Mouse (Mus musculus) spleen, postnatal 10 days (tissue): ENCODE data around the gene Kcnmb3.
A peak's percentile ranks its signal among the peaks of the same experiment; 100 is the strongest.

Experiments
- DNase-seq, 2 experiments: peaks; one replicate each; pipeline ENCODE4 v3.0.0; 2021 to 2022; ENCODE audit warnings: low spot score in 2 of 2

The Kcnmb3 gene

GRCm38 (mm10) chr3:32492097-32493090, at the start of gene Kcnmb3:
Gene Kcnmb3, minus strand, starts transcription at chr3:32492231.
- no peak for DNase-seq

DNA sequence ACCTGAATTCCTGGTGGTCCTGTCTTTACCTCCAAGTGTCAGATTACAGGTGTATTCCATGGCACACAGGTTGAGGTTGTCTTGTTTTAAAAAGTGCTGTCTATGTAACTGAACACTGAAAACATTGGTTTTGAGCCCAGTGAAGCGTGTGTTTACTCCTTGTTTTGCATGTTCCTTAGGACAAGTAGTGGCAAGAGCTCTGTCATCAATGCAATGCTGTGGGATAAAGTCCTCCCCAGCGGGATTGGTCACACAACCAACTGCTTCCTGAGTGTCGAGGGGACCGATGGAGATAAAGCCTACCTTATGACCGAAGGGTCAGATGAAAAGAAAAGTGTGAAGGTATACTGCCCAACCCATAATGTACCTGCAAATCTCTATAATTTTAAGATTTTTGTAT, 46.1 kb upstream of the Kcnmb3 start:
- no peak for DNase-seq

DNA sequence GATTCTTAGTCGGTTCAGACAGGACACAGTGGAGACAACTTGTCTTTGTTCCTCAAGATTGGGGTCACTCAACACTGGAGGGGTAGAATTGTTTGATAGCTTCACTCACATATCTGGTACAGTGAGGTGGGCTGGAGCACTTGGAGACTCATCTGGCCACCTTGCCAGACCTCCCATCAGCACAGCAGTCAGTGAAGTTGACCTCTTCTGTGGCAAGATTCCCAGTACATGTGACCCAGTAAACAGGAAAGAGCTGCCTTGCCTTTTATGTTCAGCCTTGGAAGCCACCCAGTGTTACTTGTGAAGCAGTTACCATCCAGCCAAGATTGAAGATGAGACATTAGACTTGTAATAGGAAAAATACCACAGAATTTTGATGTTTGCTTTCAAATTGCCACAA, 45.5 kb upstream of the Kcnmb3 start:
- no peak for DNase-seq

- no peak for DNase-seq
These were observed 43.7 kb upstream of the Kcnmb3 start for GRCm38 (mm10) chr3:32535692-32536091.

GRCm38 (mm10) chr3:32530041-32530440, 38.0 kb upstream of the Kcnmb3 start:
- no peak for DNase-seq

DNA sequence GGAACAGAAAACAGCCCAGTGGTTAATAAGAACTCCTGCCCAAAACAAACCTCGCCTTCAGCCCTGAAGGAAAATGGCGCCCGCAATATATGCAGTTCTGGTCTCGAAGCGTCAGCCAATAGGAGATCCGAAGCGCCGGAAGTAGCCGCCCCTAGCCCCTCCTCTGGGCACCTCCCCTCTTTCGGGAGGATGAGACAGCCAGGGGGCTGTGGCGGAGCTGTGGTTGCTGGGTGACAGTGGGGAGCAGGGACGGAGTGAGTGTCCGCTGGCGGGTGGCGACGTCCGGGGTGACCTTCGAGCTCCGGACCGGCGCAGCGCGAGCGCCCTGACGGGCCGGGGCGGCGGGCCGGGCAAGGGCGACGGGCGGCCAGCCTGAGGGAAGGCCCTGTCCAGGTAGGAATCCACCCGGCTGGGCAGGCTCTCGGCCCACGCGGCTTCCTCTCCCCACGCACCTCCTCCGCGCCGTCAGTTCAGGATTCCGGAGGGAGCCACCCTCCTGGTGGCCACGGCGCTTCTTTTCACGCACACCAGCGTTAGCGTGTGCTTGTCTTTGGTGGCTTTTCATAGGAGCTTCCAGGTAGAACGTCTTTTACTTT, 37.4 kb upstream of the Kcnmb3 start, which contains the start of gene Mfn1:
Gene Mfn1, plus strand, starts transcription at position 163 of the 596 bp plus-strand sequence.
- peak; percentile 85 to 94 for DNase-seq

GRCm38 (mm10) chr3:32527181-32527580, 35.1 kb upstream of the Kcnmb3 start:
- DNase-seq = no peak

DNA sequence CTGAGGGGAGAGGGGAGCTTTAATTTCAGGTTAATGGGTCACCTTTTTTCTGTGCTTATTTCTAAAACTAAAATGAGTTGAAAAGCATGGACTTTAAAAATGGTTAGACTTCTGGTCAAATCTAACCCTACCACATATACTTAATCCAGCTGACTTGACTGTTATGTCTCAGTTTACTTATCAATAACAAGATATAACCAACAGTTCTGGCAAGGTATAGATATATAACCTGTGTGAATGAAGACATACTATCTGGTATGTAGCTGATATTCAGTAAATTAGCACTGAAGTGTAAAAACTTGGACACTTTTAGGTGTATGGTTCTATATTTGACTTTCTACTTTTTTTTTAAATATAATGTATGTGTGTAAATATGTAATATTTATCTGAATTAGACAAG, 21.5 kb upstream of the Kcnmb3 start:
- no peak for DNase-seq

GRCm38 (mm10) chr3:32512686-32513284, 20.8 kb upstream of the Kcnmb3 start:
- DNase-seq = peak in 1 of 2 experiments; percentile 11

DNA sequence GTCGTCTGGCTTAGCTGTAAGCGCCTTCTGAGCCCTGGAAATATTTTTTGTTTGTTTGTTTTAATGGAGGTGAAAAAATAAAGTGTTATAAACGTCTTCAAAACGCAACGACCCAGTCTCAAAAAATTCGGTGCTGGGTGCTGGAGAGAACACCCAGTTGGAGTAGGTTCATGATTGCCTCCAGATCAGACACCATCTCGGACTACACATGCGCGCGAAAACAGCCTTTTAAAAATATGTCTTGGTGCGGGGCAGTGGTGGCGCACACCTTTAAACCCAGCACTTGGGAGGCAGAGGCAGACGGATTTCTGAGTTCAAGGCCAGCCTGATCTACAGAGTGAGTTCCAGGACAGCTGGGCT, 19.1 kb upstream of the Kcnmb3 start:
- peak; percentile 39 to 46 for DNase-seq

- peak; percentile 97 for DNase-seq
These were observed 18.6 kb upstream of the Kcnmb3 start for GRCm38 (mm10) chr3:32510375-32511190.

GRCm38 (mm10) chr3:32509496-32510374, 17.7 kb upstream of the Kcnmb3 start, which contains the start of gene Zfp639:
Gene Zfp639, plus strand, starts transcription at chr3:32510259.
- DNase-seq = no peak

GRCm38 (mm10) chr3:32508666-32509324, 16.8 kb upstream of the Kcnmb3 start:
- DNase-seq = peak; percentile 41 to 76

GRCm38 (mm10) chr3:32506366-32507225, 14.6 kb upstream of the Kcnmb3 start:
- DNase-seq = no peak

- DNase-seq = no peak
These were observed 13.8 kb upstream of the Kcnmb3 start for GRCm38 (mm10) chr3:32505841-32506240.

DNA sequence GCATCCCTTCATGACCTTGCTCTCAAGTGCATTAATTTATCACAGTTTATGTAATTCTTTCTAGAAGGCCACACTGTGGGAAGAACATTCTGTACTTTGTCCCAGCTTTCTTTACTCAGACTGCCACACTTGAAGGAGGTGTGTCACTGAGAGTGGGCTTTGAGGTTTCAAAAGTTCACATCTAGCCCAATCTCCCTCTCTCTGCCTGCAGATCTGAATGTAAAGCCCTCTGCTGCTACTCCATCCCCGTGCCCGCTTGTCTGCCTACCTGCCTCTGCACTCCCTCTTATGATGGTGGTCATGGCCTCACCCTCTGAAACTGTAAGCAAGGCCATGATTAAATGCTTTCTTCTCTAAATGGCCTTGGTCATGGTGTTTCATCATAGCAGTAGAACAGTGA, 8.3 kb upstream of the Kcnmb3 start:
- no peak for DNase-seq

DNA sequence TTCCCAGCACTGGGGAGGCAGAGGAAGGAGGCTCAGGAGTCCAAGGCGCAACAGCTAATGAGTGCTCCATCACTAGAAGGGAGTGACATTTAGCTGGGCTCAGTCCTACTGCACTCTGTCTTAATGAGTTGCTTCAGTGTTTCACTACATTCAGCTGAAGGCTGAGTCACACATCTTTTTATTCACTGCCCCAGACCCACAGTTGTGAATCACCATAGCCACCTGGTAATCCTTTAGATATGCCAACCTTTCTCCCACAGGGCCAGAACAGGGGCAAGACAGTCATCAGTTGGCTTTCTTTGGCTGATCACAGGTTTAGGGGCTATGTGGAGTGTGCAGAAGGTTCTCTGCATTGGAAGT, 4.7 kb upstream of the Kcnmb3 start:
- no peak for DNase-seq

DNA sequence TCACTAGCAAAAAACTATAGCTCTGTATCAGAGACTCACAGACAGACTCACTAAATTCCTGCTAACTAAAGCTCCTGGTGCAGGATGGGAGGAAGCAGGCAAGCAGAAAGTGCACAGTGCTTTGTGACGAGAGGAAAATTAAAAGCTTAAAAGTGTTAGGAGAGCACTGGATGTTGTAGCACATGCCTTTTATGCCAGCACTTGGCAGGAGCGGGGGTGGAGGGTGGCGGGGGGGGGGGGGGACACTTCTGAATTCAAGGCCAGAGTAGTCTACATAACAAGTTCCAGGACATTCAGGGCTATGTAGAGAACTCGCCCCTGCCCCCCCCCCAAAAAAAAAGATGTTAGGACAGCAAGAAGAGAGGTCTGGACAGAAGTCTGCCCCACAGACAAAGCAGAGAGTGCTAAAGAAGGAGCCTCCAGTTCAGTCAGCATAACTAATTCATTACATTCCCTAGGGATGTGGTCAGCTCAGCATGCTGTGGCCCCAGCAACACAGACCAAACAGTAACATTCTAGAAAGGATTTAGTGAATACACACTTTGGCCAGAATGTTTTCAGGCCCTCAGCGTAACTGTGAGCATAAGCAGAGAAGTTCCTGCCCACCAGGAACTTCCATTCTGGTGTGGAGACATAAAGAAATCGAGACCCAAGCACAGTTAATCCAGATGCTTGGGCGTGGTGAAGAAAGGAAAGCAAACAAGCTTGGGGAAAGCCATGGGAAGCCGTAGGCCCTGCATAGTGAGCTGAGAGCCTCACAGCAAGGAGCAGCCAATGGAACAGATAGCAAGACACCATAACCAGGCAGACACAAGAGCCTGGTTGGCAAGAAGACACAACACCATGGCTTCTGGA, 4.1 kb upstream of the Kcnmb3 start:
- DNase-seq = peak in 1 of 2 experiments; percentile 9
